Mouse (Mus musculus) heart, embryonic 14.5 days (tissue): Measurements from ENCODE around the gene Gtf2e1. TPM values are rescaled to one million over a fixed set of nuclear protein-coding genes. Genes with fewer than 3 reads are reported as not detected.

ENCODE experiments used
- ATAC-seq: fragments of 200-750 bp; cut with Nextera tagmentation; 2 replicates; pipeline ENCODE4 v1.8.0; 2017; ENCODE audit warnings: low read depth, moderate TSS enrichment; ENCODE audit not compliant: insufficient number of reproducible peaks, insufficient read depth, low FRiP score
- H3K27ac ChIP-seq, 2 experiments: fragments of 200-500 bp in 1 of 2; fragments of 300-500 bp in 1 of 2; sonication (generic) in 1 of 2; replicated peaks in 1 of 2; 2 replicates each; pipeline ENCODE4 v1.5.1; 2012 to 2014; ENCODE audit warnings: low read depth in 2 of 2, low read length in 2 of 2, control low read depth in 1 of 2, mild to moderate bottlenecking in 1 of 2, mixed read lengths in 1 of 2; ENCODE audit not compliant: control insufficient read depth in 1 of 2, insufficient read depth in 1 of 2
- H3K27me3 ChIP-seq: fragments of 300-500 bp; sonication (generic); 2 replicates; pipeline ENCODE4 v1.6.1; 2014; ENCODE audit warnings: mild to moderate bottlenecking, low read length, control low read depth; ENCODE audit not compliant: control insufficient read depth, insufficient read depth
- H3K36me3 ChIP-seq: fragments of 300-500 bp; sonication (generic); 2 replicates; pipeline ENCODE4 v1.6.1; 2014; ENCODE audit warnings: mild to moderate bottlenecking, control low read depth, low read length, mixed read lengths; ENCODE audit not compliant: control insufficient read depth, insufficient read depth
- H3K4me1 ChIP-seq, 2 experiments: fragments of 200-500 bp in 1 of 2; fragments of 300-500 bp in 1 of 2; sonication (generic) in 1 of 2; 2 replicates each; pipeline ENCODE4 v1.6.1; 2012 to 2014; ENCODE audit warnings: low read length in 2 of 2, control low read depth in 1 of 2, mixed read lengths in 1 of 2; ENCODE audit not compliant: control insufficient read depth in 2 of 2, insufficient read depth in 2 of 2
- H3K4me2 ChIP-seq: fragments of 300-500 bp; sonication (generic); 2 replicates; pipeline ENCODE4 v1.6.1; 2014; ENCODE audit warnings: mild to moderate bottlenecking, low read length
- H3K4me3 ChIP-seq, 2 experiments: fragments of 200-500 bp in 1 of 2; fragments of 300-500 bp in 1 of 2; sonication (generic) in 1 of 2; 2 replicates each; pipeline ENCODE4 v1.5.1; 2012 to 2014; ENCODE audit warnings: low read length in 2 of 2, mild to moderate bottlenecking in 2 of 2, control low read depth in 1 of 2, low read depth in 1 of 2, moderate library complexity in 1 of 2; ENCODE audit not compliant: control insufficient read depth in 1 of 2, insufficient read depth in 1 of 2
- H3K9ac ChIP-seq: fragments of 300-500 bp; sonication (generic); 2 replicates; pipeline ENCODE4 v1.6.1; 2014; ENCODE audit warnings: mild to moderate bottlenecking, low read length
- H3K9me3 ChIP-seq: fragments of 300-500 bp; sonication (generic); 2 replicates; pipeline ENCODE4 v1.6.1; 2016; ENCODE audit warnings: low read length, control low read depth; ENCODE audit not compliant: control insufficient read depth
- WGBS: fragments of 180-500 bp; shearing (Covaris S2); extraction: QIAGEN DNeasy Blood & Tissue Kit; methylation state at CpG from one replicate; pipeline ENCODE4 v1.1.7; 2014; 5-methylcytosine and 5-hydroxymethylcytosine counted together
- polyA plus RNA-seq: library from polyadenylated mRNA; unstranded; fragments of >200 nt; fragmentation: Nextera tagmentation; extraction: Ambion mirVana; gene quantifications from 2 replicates; pipeline ENCODE4 v1.2.1, GENCODE M21; 2014

Gene Gtf2e1
- polyA plus RNA-seq = 20.9 and 21.2 TPM in 2 replicates

- peak; percentile 98 for ATAC-seq
- Histone ChIP-seq H3K36me3 (peaks cover 41% of the 10 kb centered on the region), H3K9ac (peak within 1 kb of the TSS; percentile 90), H3K4me3 (peak within 1 kb of the TSS; percentile 82), H3K4me1 (peaks cover 5 to 22% of the 10 kb centered on the region in 2 experiments), H3K27ac (peak within 1 kb of the TSS; percentile 89 to 94), H3K9me3 (no peaks in the 10 kb centered on the region), H3K27me3 (no peaks in the 10 kb centered on the region), H3K4me2 (peak within 1 kb of the TSS; percentile 75)
- 2% methylated on average over 41 of the region's 41 CpGs for WGBS
Measured at GRCm38 (mm10) chr16:37539611-37540580, at the start of gene Gtf2e1, which contains the start of gene Rabl3. Gene Gtf2e1, minus strand, starts transcription at chr16:37539789. Gene Rabl3, plus strand, starts transcription at chr16:37539885.

- H3K4me2 ChIP-seq = no peak overlapping the region
- H3K27me3 ChIP-seq = no peaks in the 10 kb centered on the region
- H3K36me3 ChIP-seq = no peaks in the 10 kb centered on the region
- H3K4me1 ChIP-seq = peaks cover 9 to 12% of the 10 kb centered on the region in 2 experiments
- H3K4me3 ChIP-seq = no peak overlapping the region
- ATAC-seq = no peak
- no peak overlapping the region for H3K27ac ChIP-seq
- H3K9me3 ChIP-seq = no peaks in the 10 kb centered on the region
- WGBS = 65% methylated on average over 8 of the region's 8 CpGs
- no peak overlapping the region for H3K9ac ChIP-seq
Measured at GRCm38 (mm10) chr16:37585129-37585563, 45.6 kb upstream of the Gtf2e1 start.

GRCm38 (mm10) chr16:37584218-37585035 is 44.8 kb upstream of the Gtf2e1 start:
- H3K9me3 ChIP-seq = no peaks in the 10 kb centered on the region
- ATAC-seq = no peak
- H3K4me2 ChIP-seq = peak overlapping the region; percentile 71
- H3K36me3 ChIP-seq = no peaks in the 10 kb centered on the region
- WGBS = 5% methylated on average over 25 of the region's 25 CpGs
- H3K4me3 ChIP-seq = peak overlapping the region; percentile 37 to 39
- no peaks in the 10 kb centered on the region for H3K27me3 ChIP-seq
- peak overlapping the region; percentile 68 for H3K9ac ChIP-seq
- peak overlapping the region; percentile 18 to 26; a peak in 3 of 4 replicates for H3K27ac ChIP-seq
- H3K4me1 ChIP-seq = peaks cover 9 to 16% of the 10 kb centered on the region in 2 experiments

GRCm38 (mm10) chr16:37583801-37584200 is 44.2 kb upstream of the Gtf2e1 start:
- Histone ChIP-seq H3K27ac (0 out of 4 replicates have a peak overlapping the region, but pooled peaks of 1 of the 2 experiments have one; percentile 26), H3K9me3 (no peaks in the 10 kb centered on the region), H3K4me1 (peaks cover 9 to 17% of the 10 kb centered on the region in 2 experiments), H3K4me3 (peak overlapping the region; percentile 37 to 39; a peak in 2 of 4 replicates), H3K36me3 (no peaks in the 10 kb centered on the region), H3K9ac (peak overlapping the region; percentile 68), H3K4me2 (peak overlapping the region; percentile 71), H3K27me3 (no peaks in the 10 kb centered on the region)
- ATAC-seq = no peak
- 54% methylated on average over 6 of the region's 6 CpGs for WGBS

- Histone ChIP-seq H3K9me3 (no peaks in the 10 kb centered on the region), H3K36me3 (no peaks in the 10 kb centered on the region), H3K27ac (no peak overlapping the region), H3K4me2 (no peak overlapping the region), H3K4me1 (peaks cover 9 to 17% of the 10 kb centered on the region in 2 experiments), H3K27me3 (no peaks in the 10 kb centered on the region), H3K9ac (no peak overlapping the region), H3K4me3 (no peak overlapping the region)
- no peak for ATAC-seq
- 93% methylated on average over 3 of the region's 3 CpGs for WGBS
Measured at GRCm38 (mm10) chr16:37583306-37583705, 43.7 kb upstream of the Gtf2e1 start.

- Histone ChIP-seq H3K27ac (no peak overlapping the region), H3K4me2 (no peak overlapping the region), H3K4me1 (peaks cover 9 to 17% of the 10 kb centered on the region in 2 experiments), H3K27me3 (no peaks in the 10 kb centered on the region), H3K9me3 (no peaks in the 10 kb centered on the region), H3K4me3 (no peak overlapping the region), H3K9ac (no peak overlapping the region), H3K36me3 (no peaks in the 10 kb centered on the region)
- WGBS = 87% methylated on average over 3 of the region's 3 CpGs
- ATAC-seq = no peak
Measured at GRCm38 (mm10) chr16:37581901-37582300, 42.3 kb upstream of the Gtf2e1 start.

- no peaks in the 10 kb centered on the region for H3K9me3 ChIP-seq
- no peak overlapping the region for H3K27ac ChIP-seq
- no peak overlapping the region for H3K9ac ChIP-seq
- H3K4me3 ChIP-seq = no peak overlapping the region
- WGBS = 67% methylated on average over 4 of the region's 4 CpGs
- no peaks in the 10 kb centered on the region for H3K36me3 ChIP-seq
- no peak overlapping the region for H3K4me2 ChIP-seq
- H3K4me1 ChIP-seq = peaks cover 9 to 17% of the 10 kb centered on the region in 2 experiments
- no peak for ATAC-seq
- no peaks in the 10 kb centered on the region for H3K27me3 ChIP-seq
Measured at GRCm38 (mm10) chr16:37580651-37581050, 41.1 kb upstream of the Gtf2e1 start.
